Mouse (Mus musculus): ENCODE results near the gene Bola1. TPM values are rescaled to one million over a fixed set of nuclear protein-coding genes. Genes with fewer than 3 reads are reported as not detected.

Bola1 gene
- 10 to 100 TPM; 23.4 to 36.1 (median 32.1) TPM for polyA plus RNA-seq (2017; shearing (Covaris generic))

GRCm38 (mm10) chr3:96219661-96220130 lies at the start of gene Bola1, which contains the start of gene Hist2h2ab:
Gene Bola1 (minus strand): TSS chr3:96219709.
Gene Hist2h2ab (plus strand): TSS chr3:96219865.
- ATAC-seq, result peak; percentile 77

- peak; percentile 18 for ATAC-seq
These were observed 49.4 kb upstream of the Bola1 start for GRCm38 (mm10) chr3:96268776-96269378.

GRCm38 (mm10) chr3:96268051-96268775 lies 48.7 kb upstream of the Bola1 start, which contains the start of gene Hist2h3b:
Gene Hist2h3b (plus strand): TSS chr3:96268654.
- ATAC-seq, result peak; percentile 41

- no peak for ATAC-seq
These were observed 48.0 kb upstream of the Bola1 start for GRCm38 (mm10) chr3:96267541-96267940.

- ATAC-seq, result no peak
These were observed 46.7 kb upstream of the Bola1 start for GRCm38 (mm10) chr3:96266132-96266710.

GRCm38 (mm10) chr3:96264404-96264949 lies 45.0 kb upstream of the Bola1 start:
- no peak for ATAC-seq

GRCm38 (mm10) chr3:96263558-96264403 lies 44.3 kb upstream of the Bola1 start:
- ATAC-seq, result peak; percentile 36

GRCm38 (mm10) chr3:96262979-96263550 lies 43.6 kb upstream of the Bola1 start, which contains the start of gene Hist2h4:
Gene Hist2h4 (minus strand): TSS chr3:96263311.
- ATAC-seq, result peak; percentile 82

GRCm38 (mm10) chr3:96262216-96262875 lies 42.8 kb upstream of the Bola1 start:
- ATAC-seq, result peak; percentile 66

- no peak for ATAC-seq
These were observed 42.1 kb upstream of the Bola1 start for GRCm38 (mm10) chr3:96261623-96262022.

GRCm38 (mm10) chr3:96260220-96260619 lies 40.7 kb upstream of the Bola1 start:
- no peak for ATAC-seq

- ATAC-seq, result no peak
These were observed 37.7 kb upstream of the Bola1 start for GRCm38 (mm10) chr3:96257190-96257589.

GRCm38 (mm10) chr3:96255926-96256593 lies 36.6 kb upstream of the Bola1 start:
- peak; percentile 28 for ATAC-seq

- ATAC-seq, result no peak
These were observed 35.3 kb upstream of the Bola1 start for GRCm38 (mm10) chr3:96254683-96255355.

- no peak for ATAC-seq
These were observed 32.3 kb upstream of the Bola1 start for GRCm38 (mm10) chr3:96251787-96252186.

GRCm38 (mm10) chr3:96250890-96251289 lies 31.4 kb upstream of the Bola1 start:
- no peak for ATAC-seq

- no peak for ATAC-seq
These were observed 29.5 kb upstream of the Bola1 start for GRCm38 (mm10) chr3:96249034-96249345.

- no peak for ATAC-seq
These were observed 28.9 kb upstream of the Bola1 start for GRCm38 (mm10) chr3:96248141-96249033.

Measured in inflammation-experienced regulatory T-cells, adult 6 months (primary cell).